Mouse (Mus musculus) cortical plate, adult 2 months (tissue): ENCODE data around the gene Zfp408.

Experiments used
- CTCF ChIP-seq: fragments of 200-500 bp; IDR thresholded peaks from 2 replicates; pipeline ENCODE4 v1.5.1; 2011; ENCODE audit warnings: mild to moderate bottlenecking, control low read depth, low read length; ENCODE audit not compliant: insufficient read depth; ENCODE audit errors: extremely low read depth
- POLR2A ChIP-seq: fragments of 200-500 bp; IDR thresholded peaks from 2 replicates; pipeline ENCODE4 v1.6.1; 2011; ENCODE audit warnings: mild to moderate bottlenecking, low read length, control low read depth; ENCODE audit not compliant: insufficient read depth; ENCODE audit errors: extremely low read depth

DNA sequence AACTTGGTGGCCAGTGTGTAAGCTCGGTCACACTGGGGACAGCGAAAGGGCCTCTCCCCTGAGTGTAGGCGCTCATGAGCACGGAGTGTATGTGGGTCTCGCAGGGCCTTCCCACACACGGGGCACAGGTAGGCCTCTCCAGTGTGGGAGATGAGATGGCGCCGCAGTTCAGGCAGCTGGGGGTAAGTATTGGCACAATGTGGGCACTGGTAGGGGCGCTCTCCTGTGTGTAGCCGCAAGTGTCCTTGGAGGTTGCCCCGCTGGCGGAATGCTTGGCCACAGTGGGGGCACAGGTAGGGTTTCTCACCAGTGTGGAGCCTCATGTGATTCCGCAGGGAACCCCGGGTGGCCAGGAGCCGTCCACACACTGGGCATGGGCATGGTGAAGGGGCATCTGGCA is 4.2 kb downstream of the Zfp408 start:
- TF ChIP-seq CTCF: no peak
- no peak for TF ChIP-seq POLR2A
